Mouse (Mus musculus): Measurements from ENCODE around the gene St5.

DNA sequence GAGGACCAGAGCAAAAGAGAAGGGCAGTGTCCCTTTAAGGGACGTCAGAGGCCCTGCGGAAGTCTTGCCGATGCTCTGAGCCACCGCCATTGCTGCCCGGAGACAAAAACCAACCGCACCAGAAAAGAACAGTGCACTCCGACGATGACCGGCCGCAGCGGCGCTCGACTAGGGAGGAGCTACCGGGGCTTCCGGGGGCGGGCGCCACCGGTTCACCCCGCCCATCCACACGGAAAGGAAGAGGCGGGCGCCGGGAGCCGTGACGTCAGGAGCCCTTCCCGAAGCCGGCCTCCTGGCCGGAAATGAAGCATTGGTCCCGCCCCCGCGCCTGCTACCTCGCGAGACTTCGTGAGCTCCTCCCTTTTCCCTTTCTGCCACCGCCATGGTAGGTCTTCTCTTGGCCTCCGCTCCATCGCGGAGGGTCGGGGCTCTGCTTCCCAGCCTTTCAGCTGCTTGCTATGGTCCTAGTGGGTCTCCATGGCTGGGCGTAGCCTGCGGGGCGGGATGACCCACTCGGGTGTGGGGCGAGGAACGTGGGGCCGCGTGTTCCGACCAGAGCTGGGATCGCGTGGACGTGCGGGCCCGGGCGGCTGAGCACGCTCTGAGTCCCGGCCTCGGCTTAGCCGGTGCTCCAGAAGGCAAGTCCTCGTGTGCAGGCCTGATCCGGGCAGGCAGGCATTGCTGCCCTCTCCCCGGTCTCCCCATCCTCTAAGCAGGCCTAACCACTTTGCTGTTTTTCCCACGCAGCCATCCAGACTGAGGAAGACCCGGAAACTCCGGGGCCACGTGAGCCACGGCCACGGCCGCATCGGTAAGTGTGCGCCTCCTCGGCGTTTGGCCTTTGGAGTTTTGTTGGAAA, 184.3 kb downstream of the St5 start, which contains the start of gene Rpl27a:
- TF ChIP-seq EP300 (IDR thresholded peaks at IDR 0.05; ENCODE audit: insufficient read depth, low read depth, low read length) (no peak), POLR2A (IDR thresholded peaks at IDR 0.05; ENCODE audit: insufficient read depth, low read length) (peak; percentile 84)

Data from ES-Bruce4 (cell line).